ENCODE assay signal across 8 mouse cellular contexts in the genomic region with DNA sequence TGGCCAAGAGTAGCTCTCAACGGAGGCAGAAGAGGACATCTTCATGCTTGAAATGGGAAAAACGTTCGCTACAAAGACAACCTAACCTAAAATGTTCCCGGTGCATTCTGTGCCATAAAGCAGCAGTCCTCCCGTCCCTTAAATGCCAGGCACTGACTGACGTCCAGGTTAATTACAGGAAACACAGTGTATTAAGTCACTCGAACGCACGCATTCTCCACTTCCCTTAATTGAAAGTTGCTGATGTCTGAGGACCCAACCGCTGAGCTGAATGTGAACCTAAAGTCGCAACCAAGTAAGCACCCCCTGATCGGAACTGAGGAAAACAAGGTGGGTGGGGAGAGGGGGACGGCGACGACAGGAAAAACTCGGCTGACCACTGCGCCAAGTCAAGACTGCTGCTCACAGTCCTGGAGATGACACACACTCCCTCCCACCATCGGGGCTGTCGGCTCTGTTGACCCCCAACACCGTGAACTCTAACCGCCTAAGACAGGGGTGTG. TPM values are rescaled to one million over a fixed set of nuclear protein-coding genes. Genes with fewer than 3 reads are reported as not detected.
DNase-seq lines count a peak whose midpoint lies in the region; ATAC-seq and TF ChIP-seq lines count a peak whose summit lies in the region.

No protein-coding gene starts in this region.

- peaks cover 9% of the 10 kb centered on the region for H3K36me3 ChIP-seq in heart, adult 2 months (ENCODE audit: control insufficient read depth, insufficient read depth, low read length)
- peaks cover 14% of the 10 kb centered on the region for H3K36me3 ChIP-seq in embryonic facial prominence, embryonic 13.5 days
- H3K36me3 ChIP-seq in midbrain, embryonic 14.5 days (ENCODE audit: control insufficient read depth, insufficient read depth, low read length), result peaks cover 11% of the 10 kb centered on the region

- TF ChIP-seq CTCF in heart, adult 2 months (IDR thresholded peaks at IDR 0.05), result no peak

- no peaks in the 10 kb centered on the region for H3K27me3 ChIP-seq in heart, adult 2 months (ENCODE audit: control insufficient read depth, insufficient read depth, low read length)
- no peaks in the 10 kb centered on the region for H3K27me3 ChIP-seq in embryonic facial prominence, embryonic 13.5 days
- no peaks in the 10 kb centered on the region for H3K27me3 ChIP-seq in midbrain, embryonic 14.5 days (ENCODE audit: control insufficient read depth, insufficient read depth, low read length)

- no peak for ATAC-seq in embryonic facial prominence, embryonic 13.5 days (ENCODE audit: insufficient number of reproducible peaks, insufficient read depth, low FRiP score, low TSS enrichment, low read depth)
- ATAC-seq in midbrain, embryonic 14.5 days (ENCODE audit: low FRiP score, low TSS enrichment), result no peak

- no peak for TF ChIP-seq POLR2A in heart, adult 2 months (IDR thresholded peaks at IDR 0.05; ENCODE audit: insufficient read depth, low read depth, low read length)

- H3K4me3 ChIP-seq in heart, adult 2 months, result peak overlapping the region; percentile 98
- peak overlapping the region; percentile 94 for H3K4me3 ChIP-seq in embryonic facial prominence, embryonic 13.5 days
- peak overlapping the region; percentile 96 for H3K4me3 ChIP-seq in midbrain, embryonic 14.5 days (replicated peaks; ENCODE audit: low read depth, low read length)

- under 1% methylated on average over 21 of the region's 21 CpGs for WGBS in heart, adult 2 months
- WGBS in embryonic facial prominence, embryonic 13.5 days, result 2% methylated on average over 21 of the region's 21 CpGs
- 4% methylated on average over 21 of the region's 21 CpGs for WGBS in midbrain, embryonic 14.5 days

- H3K4me2 ChIP-seq in embryonic facial prominence, embryonic 13.5 days, result peak overlapping the region; percentile 71
- peak overlapping the region; percentile 77 for H3K4me2 ChIP-seq in midbrain, embryonic 14.5 days (ENCODE audit: low read length)

- H3K9ac ChIP-seq in heart, adult 2 months (ENCODE audit: low read depth, low read length), result peak overlapping the region; percentile 88
- H3K9ac ChIP-seq in embryonic facial prominence, embryonic 13.5 days, result peak overlapping the region; percentile 94
- H3K9ac ChIP-seq in midbrain, embryonic 14.5 days (replicated peaks; ENCODE audit: low read length), result peak overlapping the region; percentile 95

- peaks cover 6% of the 10 kb centered on the region for H3K79me2 ChIP-seq in heart, adult 2 months (replicated peaks; ENCODE audit: control insufficient read depth, insufficient read depth, low read length)

- no peak for TF ChIP-seq EP300 in heart, adult 2 months (IDR thresholded peaks at IDR 0.05; ENCODE audit: insufficient read depth, low read depth, low read length)

- DNase-seq in heart, adult 2 months, result no peak
- DNase-seq in heart, postnatal 25 days (ENCODE audit: low spot score), result no peak
- peak; percentile 69 for DNase-seq in A20 (ENCODE audit: low read depth, low spot score)
- DNase-seq in induced T-regulatory cell, adult 2 months (ENCODE audit: low read depth), result peak; percentile 66
- DNase-seq in midbrain, embryonic 14.5 days, result peak; percentile 16
- DNase-seq in right cerebral cortex, postnatal 10 days (ENCODE audit: low spot score in 2 of 2), result no peak
- DNase-seq in right cerebral cortex, postnatal 4 days, result no peak

- intact Hi-C loops in heart, adult 2 months (cut with DNase I), result loop anchor here (1.0 to 2.0 kb wide), 3 partner anchors 21 to 41 kb away; partner anchors contain the start of genes Fam76a and Ppp1r8
- intact Hi-C loops in heart, postnatal 25 days (cut with DNase I), result loop anchor here (5.0 kb wide), 1 partner anchor 39 kb away; the partner anchor contains the start of gene Fam76a

- H3K4me1 ChIP-seq in heart, adult 2 months (ENCODE audit: control insufficient read depth, insufficient read depth, low read length), result peaks cover 10% of the 10 kb centered on the region
- peaks cover 17% of the 10 kb centered on the region for H3K4me1 ChIP-seq in embryonic facial prominence, embryonic 13.5 days
- peaks cover 16% of the 10 kb centered on the region for H3K4me1 ChIP-seq in midbrain, embryonic 14.5 days (ENCODE audit: control insufficient read depth, insufficient read depth, low read length)

- H3K27ac ChIP-seq in heart, adult 2 months, result peak overlapping the region; percentile 87
- H3K27ac ChIP-seq in embryonic facial prominence, embryonic 13.5 days, result peak overlapping the region; percentile 84
- peak overlapping the region; percentile 87 for H3K27ac ChIP-seq in midbrain, embryonic 14.5 days (replicated peaks; ENCODE audit: low read depth, low read length)

- no peaks in the 10 kb centered on the region for H3K9me3 ChIP-seq in embryonic facial prominence, embryonic 13.5 days
- no peaks in the 10 kb centered on the region for H3K9me3 ChIP-seq in midbrain, embryonic 14.5 days (ENCODE audit: control insufficient read depth, low read length)

RNA-seq across cellular contexts. Expression of gene Stx12, which starts 0.7 kb away (rescaled TPM):
- total RNA-seq in heart, adult 2 months (2021), result 10 to 100 TPM; 32.5 to 32.8 TPM
- 16.2 and 31.7 TPM in 2 replicates for polyA plus RNA-seq in heart, adult 2 months (2012; rRNA removed)
- 10 to 100 TPM; 31.5 to 35.0 TPM for total RNA-seq in heart, postnatal 25 days (2021)
- 60.3 and 65.5 TPM in 2 replicates for polyA plus RNA-seq in embryonic facial prominence, embryonic 13.5 days (2015; fragmentation: Nextera tagmentation; extraction: Ambion mirVana)
- polyA plus RNA-seq in midbrain, embryonic 14.5 days (2014; fragmentation: Nextera tagmentation; extraction: Ambion mirVana), result 192 and 197 TPM in 2 replicates

RNA-seq across cellular contexts. Expression of gene Fam76a, which starts 38.7 kb away (rescaled TPM):
- 10 to 100 TPM; 29.5 to 45.1 TPM for total RNA-seq in heart, adult 2 months (2021)
- polyA plus RNA-seq in heart, adult 2 months (2012; rRNA removed), result 13.3 and 16.3 TPM in 2 replicates
- total RNA-seq in heart, postnatal 25 days (2021), result 10 to 100 TPM; 32.0 to 42.2 TPM
- polyA plus RNA-seq in embryonic facial prominence, embryonic 13.5 days (2015; fragmentation: Nextera tagmentation; extraction: Ambion mirVana), result 44.7 and 47.7 TPM in 2 replicates
- polyA plus RNA-seq in midbrain, embryonic 14.5 days (2014; fragmentation: Nextera tagmentation; extraction: Ambion mirVana), result 41.9 and 47.5 TPM in 2 replicates

RNA-seq across cellular contexts. Expression of gene Ppp1r8, which starts 40.6 kb away (rescaled TPM):
- 10 to 100 TPM; 18.2 to 19.3 TPM for total RNA-seq in heart, adult 2 months (2021)
- 18.2 and 33.1 TPM in 2 replicates for polyA plus RNA-seq in heart, adult 2 months (2012; rRNA removed)
- total RNA-seq in heart, postnatal 25 days (2021), result 10 to 100 TPM; 16.8 to 20.7 TPM
- polyA plus RNA-seq in embryonic facial prominence, embryonic 13.5 days (2015; fragmentation: Nextera tagmentation; extraction: Ambion mirVana), result 55.9 and 64.0 TPM in 2 replicates
- polyA plus RNA-seq in midbrain, embryonic 14.5 days (2014; fragmentation: Nextera tagmentation; extraction: Ambion mirVana), result 56.8 and 75.5 TPM in 2 replicates

Comparison
In these comparisons a context has a peak if more than half of its experiments do, and no peak if none do; other contexts are left out.
1. DNase-seq: peak in A20 (single experiment), induced T-regulatory cell, adult 2 months (single experiment) and midbrain, embryonic 14.5 days (single experiment); none in heart, adult 2 months (0 of 2), heart, postnatal 25 days (single experiment), right cerebral cortex, postnatal 10 days (0 of 2) and right cerebral cortex, postnatal 4 days (single experiment).
2. Peak in every context shown above with its lines, with median percentiles within 50 percentile points of each other: H3K27ac ChIP-seq, H3K4me3 ChIP-seq and H3K9ac ChIP-seq.